Mouse (Mus musculus) left cerebral cortex, postnatal 4 days (tissue): ENCODE measurements around the gene 4930432M17Rik. TPM values are rescaled to one million over a fixed set of nuclear protein-coding genes. Genes with fewer than 3 reads are reported as not detected.
A peak's percentile ranks its signal among the peaks of the same experiment; 100 is the strongest.

Source experiments
- DNase-seq: peaks from one replicate; pipeline ENCODE4 v3.0.0-alpha.2; 2022
- intact Hi-C: fragments of 180-260 bp; cut with DNase I; formaldehyde crosslinking; loops from one replicate; pipeline ENCODE4 v1.15.1; 2025
- total RNA-seq, 2 experiments: library from RNA; stranded (reverse); gene quantifications; 2 replicates each; pipeline ENCODE4 v1.2.3; 2021

4930432M17Rik gene
- total RNA-seq, 2 experiments from 2014 or later, result not detected

GRCm38 (mm10) chr3:121663470-121663847 is 7.1 kb upstream of the 4930432M17Rik start:
- DNase-seq, result no peak
- intact Hi-C loops, result no loop called here

GRCm38 (mm10) chr3:121672135-121672790 is 1.7 kb downstream of the 4930432M17Rik start:
- intact Hi-C loops, result no loop called here
- DNase-seq, result no peak

- intact Hi-C loops, result no loop called here
Observed at GRCm38 (mm10) chr3:121678935-121679334, 8.4 kb downstream of the 4930432M17Rik start.

GRCm38 (mm10) chr3:121679443-121679842 is 8.9 kb downstream of the 4930432M17Rik start:
- DNase-seq, result no peak
- intact Hi-C loops, result no loop called here

More at GRCm38 (mm10) chr3:121678935-121679334, 8.4 kb downstream of the 4930432M17Rik start:
- DNase-seq, result no peak

- intact Hi-C loops, result no loop called here
- DNase-seq, result no peak
Observed at GRCm38 (mm10) chr3:121680187-121680586, 9.6 kb downstream of the 4930432M17Rik start.

- intact Hi-C loops, result no loop called here
- DNase-seq, result no peak
Observed at GRCm38 (mm10) chr3:121682439-121683411, 12.2 kb downstream of the 4930432M17Rik start.

DNA sequence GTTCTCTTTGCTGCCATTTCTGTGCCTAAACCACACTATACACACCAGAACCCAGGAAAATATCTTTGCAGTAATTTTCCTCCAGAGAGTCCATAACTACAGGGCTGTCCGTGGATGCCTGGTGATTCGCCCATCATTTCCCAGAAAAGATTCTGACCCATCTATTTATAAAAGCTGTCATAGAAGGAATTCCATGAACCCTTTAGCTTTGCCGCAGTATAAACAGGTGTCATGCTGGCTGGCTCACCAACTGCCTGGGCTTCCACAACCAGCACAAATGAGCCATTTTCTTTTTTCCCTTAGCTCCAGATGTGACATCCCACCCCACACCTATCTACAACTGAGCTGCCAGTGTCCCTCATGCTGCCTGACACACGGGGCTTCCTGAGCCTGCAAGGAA is 14.0 kb downstream of the 4930432M17Rik start:
- DNase-seq, result no peak
- intact Hi-C loops, result no loop called here

GRCm38 (mm10) chr3:121684963-121685362 is 14.4 kb downstream of the 4930432M17Rik start:
- intact Hi-C loops, result no loop called here
- no peak for DNase-seq

DNA sequence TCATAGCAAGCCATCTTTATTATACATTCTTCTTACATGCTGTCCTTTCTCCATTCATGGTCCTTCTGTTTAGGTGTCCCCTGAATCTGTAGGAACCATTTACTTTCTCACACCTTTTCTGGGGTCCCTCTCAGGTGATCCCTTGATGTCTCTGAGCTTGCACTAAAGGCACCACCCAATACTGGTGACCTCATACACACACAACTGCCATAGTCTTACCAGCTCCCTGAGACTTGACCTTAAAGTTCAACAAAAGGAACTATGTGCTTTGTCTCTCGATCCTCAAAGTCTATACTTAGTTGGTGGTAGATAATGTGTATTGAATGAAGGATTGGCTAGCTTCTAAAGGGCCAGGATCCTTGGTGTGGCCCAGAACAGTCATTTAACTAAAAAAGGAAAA is 15.4 kb downstream of the 4930432M17Rik start:
- intact Hi-C loops, result no loop called here
- DNase-seq, result no peak

DNA sequence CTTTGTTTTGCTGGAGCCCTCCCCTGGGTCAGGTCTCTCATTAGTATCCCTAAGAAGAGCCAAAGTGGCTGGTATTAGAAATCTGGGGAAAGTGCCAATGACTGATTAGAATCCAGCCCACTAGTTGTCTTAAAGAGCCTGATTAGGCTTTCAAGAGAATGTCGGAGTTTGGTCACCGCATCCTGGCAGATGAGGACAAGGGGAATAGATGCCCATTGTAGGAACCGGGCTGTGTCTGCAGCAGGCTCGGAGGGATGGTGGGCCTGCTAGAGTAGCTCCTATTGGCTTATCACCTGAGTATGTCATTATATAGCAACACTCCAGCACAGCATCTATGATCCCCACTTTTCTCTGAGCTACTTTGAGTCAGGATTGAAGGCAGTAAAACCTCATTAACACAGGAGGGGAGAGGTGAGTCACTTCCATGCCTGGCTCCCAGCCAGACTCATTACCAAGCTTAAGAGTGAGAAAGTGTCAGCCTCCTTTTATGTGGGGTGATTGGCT is 15.9 kb downstream of the 4930432M17Rik start:
- intact Hi-C loops, result no loop called here
- no peak for DNase-seq

- intact Hi-C loops, result no loop called here
- no peak for DNase-seq
Observed at GRCm38 (mm10) chr3:121687741-121688140, 17.2 kb downstream of the 4930432M17Rik start.

GRCm38 (mm10) chr3:121689029-121689428 is 18.5 kb downstream of the 4930432M17Rik start:
- DNase-seq, result no peak
- intact Hi-C loops, result no loop called here

GRCm38 (mm10) chr3:121689697-121690096 is 19.1 kb downstream of the 4930432M17Rik start:
- no peak for DNase-seq
- intact Hi-C loops, result no loop called here

GRCm38 (mm10) chr3:121693001-121693730 is 22.6 kb downstream of the 4930432M17Rik start:
- DNase-seq, result no peak
- intact Hi-C loops, result no loop called here

DNA sequence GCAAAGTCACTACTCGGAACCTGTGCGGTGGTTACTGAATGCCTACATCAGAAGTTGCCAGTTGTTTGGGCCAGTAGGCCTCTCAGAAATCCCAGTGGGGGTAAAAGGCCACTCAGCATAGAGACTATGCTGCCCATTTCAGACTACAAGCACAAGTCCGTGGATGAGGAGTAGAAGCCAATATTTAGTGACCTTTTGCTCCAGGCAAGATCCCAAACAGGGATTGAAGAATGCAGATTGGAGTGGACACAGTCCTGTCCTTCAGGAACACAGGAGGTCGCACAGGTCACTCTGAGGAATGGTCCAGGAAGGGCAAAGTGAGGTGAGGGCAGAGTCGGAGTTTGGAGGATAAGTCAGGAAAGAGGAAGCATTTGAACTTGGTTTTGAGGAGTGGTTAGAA is 23.2 kb downstream of the 4930432M17Rik start:
- DNase-seq, result no peak
- intact Hi-C loops, result no loop called here

GRCm38 (mm10) chr3:121697169-121697568 is 26.6 kb downstream of the 4930432M17Rik start:
- DNase-seq, result no peak
- intact Hi-C loops, result no loop called here

- intact Hi-C loops, result no loop called here
- no peak for DNase-seq
Observed at GRCm38 (mm10) chr3:121699401-121699800, 28.8 kb downstream of the 4930432M17Rik start.

GRCm38 (mm10) chr3:121699849-121700248 is 29.3 kb downstream of the 4930432M17Rik start:
- DNase-seq, result no peak
- intact Hi-C loops, result no loop called here

DNA sequence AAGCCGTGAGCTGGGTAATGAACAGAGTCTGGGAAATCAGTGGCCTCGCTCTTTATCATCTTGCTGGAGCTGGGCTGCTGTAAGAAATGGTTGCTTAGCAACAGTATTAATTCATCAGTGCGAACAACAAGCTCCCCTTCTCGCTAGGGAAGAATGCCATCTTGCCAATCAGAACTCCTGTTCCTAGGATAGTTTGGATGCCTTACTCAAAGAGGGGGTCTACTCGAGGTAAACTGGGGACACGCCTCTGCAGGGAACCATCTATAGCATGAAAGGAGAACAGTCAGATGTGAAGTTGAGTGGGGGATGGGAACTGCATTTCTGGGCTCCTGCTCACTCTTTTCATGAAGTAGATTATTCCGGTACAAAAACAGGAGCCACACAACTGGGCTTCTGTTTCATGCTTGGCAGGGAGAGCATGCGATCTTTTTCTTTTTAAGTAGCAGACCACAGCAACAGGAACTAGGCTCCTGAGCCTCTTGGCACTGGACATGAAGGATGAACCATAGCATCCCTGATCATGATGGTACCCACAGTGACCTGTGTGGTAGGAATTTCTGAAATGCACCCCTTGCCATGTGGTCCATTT is 29.9 kb downstream of the 4930432M17Rik start:
- peak; percentile 43 for DNase-seq
- intact Hi-C loops, result no loop called here

- intact Hi-C loops, result no loop called here
- no peak for DNase-seq
Observed at GRCm38 (mm10) chr3:121703155-121703879, 32.8 kb downstream of the 4930432M17Rik start.
